Mouse (Mus musculus) left cerebral cortex, adult 8-10 months (tissue): ENCODE data around the gene Eif3k. TPM values are rescaled to one million over a fixed set of nuclear protein-coding genes. Genes with fewer than 3 reads are reported as not detected.
A peak's percentile ranks its signal among the peaks of the same experiment; 100 is the strongest.
"Not testable (repeated sequence)": the region's sequence is repeated elsewhere in the genome, so short reads cannot be mapped to it uniquely, and the experiment has no call there.

ENCODE experiments used
- DNase-seq, 2 experiments: peaks; one replicate each; pipeline ENCODE4 v3.0.0; 2022; ENCODE audit warnings: low spot score in 2 of 2
- total RNA-seq, 4 experiments: library from RNA; stranded (reverse); gene quantifications; 2 replicates each; pipeline ENCODE4 v1.2.4; 2022

Eif3k gene
- total RNA-seq, 4 experiments from 2014 or later, result 197 to 208 (median 204) TPM

DNA sequence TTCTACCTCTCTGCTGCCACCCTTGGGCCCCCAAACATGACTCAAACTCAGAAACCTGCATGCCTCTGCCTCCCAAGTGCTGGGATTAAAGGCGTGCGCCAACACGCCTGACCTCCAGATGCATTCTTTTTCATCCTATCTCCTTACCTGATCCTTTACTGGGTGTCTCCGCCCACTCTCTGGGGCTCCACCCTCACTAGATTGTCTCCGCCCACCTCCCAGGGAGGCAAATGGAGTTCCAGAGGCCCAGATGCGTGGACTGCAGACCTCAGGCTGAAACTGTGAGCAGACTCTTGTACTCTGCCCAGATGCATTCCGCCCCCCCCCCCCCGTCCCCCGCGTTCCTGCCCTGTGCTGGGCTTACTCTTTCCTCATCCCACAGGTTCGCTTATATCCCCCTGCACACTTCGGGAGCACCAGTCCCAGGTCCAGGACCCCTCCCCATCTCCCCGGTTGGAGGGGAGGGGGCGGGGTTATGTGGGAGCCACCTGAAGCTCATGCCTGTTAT is 9.2 kb upstream of the Eif3k start:
- no peak for DNase-seq

DNA sequence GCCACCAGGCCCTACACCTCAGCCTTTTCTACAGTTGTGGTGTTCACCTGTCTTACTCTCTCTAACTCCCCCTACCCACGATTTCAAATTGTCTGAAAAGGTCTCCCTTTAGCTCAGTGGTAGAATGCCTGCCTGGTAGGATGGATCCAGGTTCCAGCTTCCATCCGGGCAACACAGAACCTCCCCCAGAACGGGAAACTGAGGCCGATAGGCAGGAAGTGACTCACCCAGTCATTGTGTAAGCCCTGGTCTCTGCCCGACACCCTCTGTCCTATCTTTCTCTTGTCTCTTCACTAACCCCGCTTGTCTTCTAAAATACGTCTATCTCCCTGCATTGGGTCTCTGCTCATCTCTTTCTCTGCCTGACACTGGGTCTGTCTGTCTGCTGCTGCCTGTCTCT is 3.5 kb upstream of the Eif3k start:
- no peak for DNase-seq

GRCm38 (mm10) chr7:28984452-28984851 is 2.8 kb upstream of the Eif3k start:
- no peak for DNase-seq

DNA sequence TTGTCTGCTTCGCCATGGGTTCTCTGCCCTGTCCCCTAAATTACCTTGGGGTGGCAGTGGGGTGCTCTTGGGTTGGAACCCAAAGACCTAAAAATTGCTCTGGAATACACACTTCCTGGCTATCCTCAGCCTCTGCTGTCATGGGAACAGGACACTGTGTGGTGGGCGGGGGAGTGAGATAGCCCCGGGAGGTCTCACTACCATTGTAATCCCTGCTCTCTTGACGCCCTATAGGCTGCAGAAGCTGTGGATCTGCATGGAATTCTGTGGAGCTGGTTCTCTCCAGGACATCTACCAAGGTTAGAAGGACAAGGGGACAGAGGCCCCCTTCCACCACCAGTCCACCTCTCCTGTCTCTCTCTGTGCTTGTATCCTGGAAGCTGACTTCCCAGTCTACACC is 2.2 kb upstream of the Eif3k start:
- DNase-seq, result no peak

DNA sequence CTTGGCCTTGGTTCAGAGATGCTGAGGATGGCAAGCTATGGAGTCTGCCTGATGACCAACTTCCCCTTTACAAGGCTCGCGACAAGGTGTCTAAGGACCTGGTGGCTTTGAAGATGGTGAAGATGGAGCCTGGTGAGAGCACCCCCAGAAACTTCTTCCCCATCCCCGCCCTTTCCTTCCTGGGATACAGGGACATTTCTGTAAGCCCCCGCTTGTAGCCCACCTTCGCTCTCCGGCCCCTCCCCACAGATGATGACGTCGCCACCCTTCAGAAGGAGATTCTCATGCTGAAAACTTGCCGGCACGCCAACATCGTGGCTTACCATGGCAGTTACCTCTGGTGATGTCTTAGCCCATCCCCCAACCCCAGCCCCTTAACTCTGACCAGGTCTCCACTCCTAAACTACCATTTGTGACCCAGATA is 1.5 kb upstream of the Eif3k start:
- no peak for DNase-seq

DNA sequence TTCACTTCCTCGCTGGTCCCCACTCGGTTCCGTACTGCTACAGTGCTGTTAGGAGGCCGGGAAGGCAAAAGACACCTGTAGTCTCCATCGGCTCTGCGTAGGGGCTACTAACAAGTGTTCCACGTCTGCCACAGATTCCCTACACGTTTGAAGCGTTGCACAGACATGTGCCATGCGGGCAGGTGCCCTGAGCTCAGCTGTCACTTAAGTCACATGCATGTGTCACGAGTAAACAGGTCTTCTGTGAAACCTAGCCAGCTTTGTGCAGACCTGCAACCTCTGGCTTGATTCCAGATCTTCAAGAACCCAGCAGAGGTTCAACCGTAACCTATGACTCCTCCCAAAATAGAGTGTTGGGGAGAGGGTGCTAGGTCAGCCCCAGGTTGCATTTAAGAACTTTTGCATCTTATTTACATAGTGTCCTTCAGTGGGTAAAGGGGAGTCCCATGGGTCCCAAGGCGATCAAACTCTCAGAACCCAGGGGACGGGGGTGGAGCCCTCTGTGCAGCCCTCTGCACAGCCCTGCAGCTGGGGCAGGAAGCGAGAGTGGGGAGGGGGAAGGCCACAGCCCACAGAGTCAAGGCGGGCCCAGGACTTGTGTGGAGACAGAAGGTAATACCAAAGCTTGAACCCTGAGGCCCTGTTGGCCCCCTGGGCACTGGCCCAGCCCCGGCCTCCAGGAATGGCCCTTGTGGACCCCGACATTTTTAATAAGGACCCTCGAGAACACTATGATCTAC is 780 bp upstream of the Eif3k start:
- no peak for DNase-seq

- DNase-seq, result no peak
Measured at GRCm38 (mm10) chr7:28977556-28977955, 4.1 kb downstream of the Eif3k start.

- no peak for DNase-seq
Measured at GRCm38 (mm10) chr7:28973025-28973424, 8.6 kb downstream of the Eif3k start.

DNA sequence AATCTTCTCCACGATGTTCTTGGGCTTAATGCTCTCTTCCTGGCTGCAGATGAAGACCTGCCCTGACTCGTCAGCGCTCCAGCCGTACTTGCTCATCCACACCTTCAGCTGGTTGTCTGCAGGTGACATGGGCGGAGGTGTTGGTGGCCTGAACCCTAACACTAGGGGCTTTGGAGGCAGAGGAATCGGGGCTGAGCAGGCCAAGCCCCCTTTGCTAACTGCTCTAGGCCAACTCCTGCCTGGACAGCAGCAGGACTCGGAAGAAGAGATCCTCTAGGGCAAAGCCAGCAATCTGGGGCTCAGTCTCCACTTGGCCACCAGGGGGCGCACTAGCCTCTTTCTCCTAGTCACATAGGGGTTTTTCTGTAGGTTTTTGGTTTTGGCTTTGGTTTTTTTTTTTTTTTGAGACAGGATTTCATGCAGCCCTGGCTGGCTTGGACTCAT is 9.1 kb downstream of the Eif3k start:
- DNase-seq, result peak in 1 of 2 experiments; percentile 56

GRCm38 (mm10) chr7:28971770-28972269 is 9.8 kb downstream of the Eif3k start:
- DNase-seq, result no peak

GRCm38 (mm10) chr7:28971029-28971428 is 10.6 kb downstream of the Eif3k start:
- DNase-seq, result no peak

DNA sequence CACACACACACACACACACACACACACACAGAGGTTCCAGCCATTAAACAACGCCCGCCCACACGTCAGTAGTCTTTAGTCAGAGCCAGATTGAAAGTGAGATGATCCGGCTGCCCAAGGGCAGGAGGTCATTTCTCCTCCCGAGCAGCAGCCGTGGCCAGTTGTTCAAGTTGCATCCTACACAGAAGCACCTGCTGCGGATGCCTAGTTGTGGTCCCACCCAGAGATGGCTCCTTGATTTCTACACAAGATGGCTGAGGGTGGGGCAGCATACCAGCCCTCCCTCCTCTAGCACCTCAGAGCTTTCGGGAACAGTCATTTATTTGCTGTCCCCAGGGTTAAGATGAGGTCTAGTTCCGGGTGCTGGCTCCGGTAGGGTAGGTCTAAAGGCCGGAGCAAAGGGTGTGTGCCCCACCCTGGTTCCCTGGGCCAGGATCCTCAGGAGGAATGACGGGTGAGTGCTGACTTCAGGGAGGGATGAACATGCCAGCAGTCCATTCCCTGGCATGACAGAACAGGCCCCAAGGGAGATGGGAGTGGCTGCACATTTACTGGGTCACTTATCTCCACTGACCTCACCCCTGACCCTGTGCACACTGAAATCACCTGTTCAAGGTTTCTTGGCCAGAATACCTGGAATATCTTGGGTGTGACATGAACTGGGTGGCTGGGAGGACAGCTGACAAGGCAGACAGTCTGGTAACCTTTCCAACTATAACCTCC is 11.8 kb downstream of the Eif3k start:
- no peak for DNase-seq

DNA sequence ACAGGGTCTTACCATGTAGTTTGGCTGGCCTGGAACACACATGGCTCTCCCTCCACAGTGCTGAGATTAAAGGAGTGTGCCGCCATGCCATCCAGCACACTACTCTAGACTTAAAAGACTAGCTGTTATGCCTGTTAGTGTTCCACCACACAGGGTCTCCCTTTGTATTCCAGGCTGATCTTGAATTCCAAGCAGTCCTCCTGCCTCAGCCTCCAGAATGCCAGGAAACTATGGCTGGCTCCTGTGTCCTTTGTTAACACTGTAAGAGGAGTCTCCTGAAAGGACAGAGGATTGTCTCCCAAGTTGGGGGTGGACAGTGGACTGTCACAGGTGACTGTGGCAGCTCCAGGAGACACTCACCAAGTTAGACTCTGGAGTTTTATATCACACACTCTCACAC is 12.4 kb downstream of the Eif3k start:
- DNase-seq, result no peak

- DNase-seq, result not testable (repeated sequence)
Measured at GRCm38 (mm10) chr7:28968120-28968519, 13.5 kb downstream of the Eif3k start.

- no peak for DNase-seq
Measured at GRCm38 (mm10) chr7:28966751-28967505, 14.7 kb downstream of the Eif3k start.

GRCm38 (mm10) chr7:28966181-28966580 is 15.5 kb downstream of the Eif3k start:
- no peak for DNase-seq

DNA sequence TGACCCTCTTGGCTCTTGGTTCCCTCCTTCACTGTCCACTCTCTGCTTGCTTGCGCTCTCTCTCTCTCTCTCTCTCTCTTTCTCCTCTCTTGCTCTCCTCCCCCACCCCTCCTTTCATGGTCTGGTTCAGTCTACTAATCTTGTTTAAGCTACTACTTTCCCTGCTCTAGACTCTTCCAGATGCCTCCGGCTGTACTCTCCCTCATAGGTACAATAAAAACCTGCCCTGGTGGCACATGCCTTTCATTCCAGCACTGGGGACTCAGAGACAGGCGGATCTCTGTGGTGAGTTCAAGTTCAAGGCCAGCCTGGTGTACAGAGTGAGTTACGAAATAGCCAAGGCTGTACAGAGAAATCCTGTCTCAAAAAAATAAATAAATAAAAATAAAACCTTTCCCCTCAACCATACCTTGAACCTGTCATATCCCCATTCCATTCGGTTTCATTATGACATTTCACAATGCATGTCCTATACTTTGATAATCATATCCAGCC is 16.3 kb downstream of the Eif3k start:
- DNase-seq, result no peak

GRCm38 (mm10) chr7:28963399-28963923 is 18.2 kb downstream of the Eif3k start:
- no peak for DNase-seq

DNA sequence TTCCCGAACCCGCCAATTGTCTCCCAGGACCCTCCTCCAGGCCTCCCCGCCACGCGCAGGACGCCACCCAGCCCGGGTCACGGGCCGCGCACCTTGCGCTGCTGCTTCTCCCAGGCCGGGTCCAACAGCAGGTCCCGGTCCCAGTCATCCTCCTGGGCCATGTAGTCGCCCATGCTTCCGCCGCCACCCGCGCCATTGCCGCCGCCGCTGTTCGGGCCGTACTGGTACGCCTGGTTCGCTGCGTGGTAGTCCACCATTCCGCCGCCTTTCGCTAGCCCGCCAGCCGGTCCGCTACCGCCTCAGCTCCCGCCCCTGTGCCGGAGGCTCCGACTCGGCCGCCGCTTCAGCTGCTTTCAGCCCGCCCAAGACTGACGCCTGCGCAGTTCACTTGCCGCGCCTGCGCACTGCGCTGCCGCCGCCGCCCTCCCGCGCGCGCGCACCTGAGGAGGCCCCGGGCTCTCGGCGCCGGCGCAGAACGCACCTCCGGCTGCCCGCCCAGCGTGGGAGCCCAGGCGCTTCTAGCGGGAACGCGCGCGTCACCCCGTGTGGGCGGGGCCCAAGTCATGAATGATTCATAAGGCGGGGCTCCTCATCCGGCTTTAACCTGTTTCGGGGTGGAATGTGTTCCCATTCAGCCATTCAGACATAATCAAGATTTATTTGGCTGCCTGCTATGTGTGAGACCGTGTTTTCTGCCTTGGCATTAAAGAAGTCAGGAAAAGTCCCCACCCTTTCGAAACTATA is 19.6 kb downstream of the Eif3k start, which contains the start of gene Actn4:
Actn4 (minus strand) TSS at position 414 of the 744 bp plus-strand sequence.
- peak; percentile 93 to 98 for DNase-seq

GRCm38 (mm10) chr7:28961584-28961926 is 20.1 kb downstream of the Eif3k start:
- no peak for DNase-seq
